Comparison of ENCODE assay signal across 8 mouse cellular contexts in the genomic region with DNA sequence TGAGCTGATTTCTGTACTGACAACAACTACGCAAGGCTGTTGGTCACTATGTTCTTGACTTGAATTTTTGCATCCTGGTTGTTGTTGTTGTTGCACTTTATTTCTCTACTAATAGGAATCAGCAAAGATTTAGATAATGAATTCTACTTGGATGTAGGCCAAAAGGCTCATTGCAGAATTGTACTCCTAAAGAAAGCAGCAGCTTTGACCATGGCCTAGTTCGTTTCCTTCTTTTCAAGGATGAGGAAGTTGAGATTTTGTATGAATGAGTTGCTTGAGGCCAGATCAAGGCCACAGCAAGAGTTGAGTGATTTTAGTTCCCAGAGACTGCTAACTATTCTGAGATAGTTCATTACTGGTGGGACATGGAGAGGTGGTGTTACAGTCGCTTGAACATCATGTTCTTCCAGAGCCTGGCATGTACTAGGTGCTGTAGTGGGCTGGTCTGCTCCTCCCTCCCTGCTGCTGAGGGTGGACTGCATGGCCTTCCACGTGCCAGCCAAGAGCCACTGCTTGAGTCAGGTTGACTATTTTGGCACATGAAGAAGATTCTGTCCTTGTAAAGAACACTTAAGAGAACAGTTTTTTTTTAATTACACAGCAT. TPM values are rescaled to one million over a fixed set of nuclear protein-coding genes. Genes with fewer than 3 reads are reported as not detected.
DNase-seq lines count a peak whose midpoint lies in the region; ATAC-seq and TF ChIP-seq lines count a peak whose summit lies in the region.

No protein-coding gene starts in this region.

- H3K4me2 ChIP-seq in forebrain, postnatal 0 days (ENCODE audit: low read depth) = peak overlapping the region; percentile 8; the same call in 1 of the 2 replicates

- H3K36me3 ChIP-seq in MEL (ENCODE audit: control insufficient read depth in 1 of 2, insufficient read depth in 2 of 2, low read length in 2 of 2) = peaks cover 4 to 29% of the 10 kb centered on the region in 2 experiments
- no peaks in the 10 kb centered on the region for H3K36me3 ChIP-seq in forebrain, postnatal 0 days (ENCODE audit: insufficient read depth)

- peaks cover 4 to 22% of the 10 kb centered on the region in 2 experiments for H3K4me1 ChIP-seq in MEL (ENCODE audit: control insufficient read depth in 1 of 2, insufficient read depth in 2 of 2, low read length in 2 of 2)
- H3K4me1 ChIP-seq in forebrain, postnatal 0 days (ENCODE audit: insufficient read depth) = peaks cover 22% of the 10 kb centered on the region

- peak overlapping the region; percentile 93 for H3K4me3 ChIP-seq in gastrocnemius, adult 2 months
- no peak overlapping the region for H3K4me3 ChIP-seq in MEL (ENCODE audit: control insufficient read depth in 1 of 2, insufficient read depth in 1 of 2, low read depth in 2 of 2, low read length in 2 of 2)
- H3K4me3 ChIP-seq in forebrain, postnatal 0 days (ENCODE audit: low read depth, low read length) = no peak overlapping the region

- peak overlapping the region; percentile 100 for H3K27ac ChIP-seq in gastrocnemius, adult 2 months
- H3K27ac ChIP-seq in MEL (ENCODE audit: control insufficient read depth, low read depth, low read length) = 0 out of 2 replicates have a peak overlapping the region, but pooled peaks have one; percentile 16
- no peak overlapping the region for H3K27ac ChIP-seq in forebrain, postnatal 0 days (ENCODE audit: low read depth, low read length)

- DNase-seq in gastrocnemius, adult 2 months = peak; percentile 67
- DNase-seq in gastrocnemius, postnatal 4 days (ENCODE audit: low spot score in 2 of 2) = no peak
- DNase-seq in MEL (ENCODE audit: low read depth, low spot score) = peak; percentile 70
- no peak for DNase-seq in forebrain, postnatal 0 days
- peak; percentile 70 to 72 for DNase-seq in kidney, adult 8-10 months
- DNase-seq in lung, postnatal 36 days = peak; percentile 70
- no peak for DNase-seq in spleen, postnatal 36 days (ENCODE audit: low spot score in 2 of 2)

- H3K9me3 ChIP-seq in MEL (replicated peaks; ENCODE audit: insufficient read depth, low read length) = no peaks in the 10 kb centered on the region
- no peaks in the 10 kb centered on the region for H3K9me3 ChIP-seq in forebrain, postnatal 0 days (ENCODE audit: low read length)

- ATAC-seq in forebrain, postnatal 0 days = no peak
- ATAC-seq in megakaryocyte progenitor cell, adult 5-6 weeks (replicated peaks; ENCODE audit: poor library complexity) = no peak

- TF ChIP-seq CTCF in gastrocnemius, adult 2 months (IDR thresholded peaks at IDR 0.05) = no peak
- TF ChIP-seq CTCF in MEL (IDR thresholded peaks at IDR 0.05 in 2 of 3, conservative IDR thresholded peaks at IDR 0.05 in 1 of 3; ENCODE audit: control insufficient read depth in 1 of 3, insufficient read depth in 1 of 3, low read depth in 2 of 3, low read length in 3 of 3, poor library complexity in 1 of 3, severe bottlenecking in 1 of 3) = no peak
- no peak for TF ChIP-seq CTCF in forebrain, postnatal 0 days (IDR thresholded peaks at IDR 0.05; ENCODE audit: low read depth)

- no peak for TF ChIP-seq POLR2A in MEL (IDR thresholded peaks at IDR 0.05; ENCODE audit: control insufficient read depth in 1 of 2, insufficient read depth in 1 of 2, low read depth in 1 of 2, low read length in 2 of 2, poor library complexity in 1 of 2)

- TF ChIP-seq EP300 in MEL (IDR thresholded peaks at IDR 0.05; ENCODE audit: low read depth in 1 of 2, low read length in 2 of 2) = no peak

- 48% methylated on average over 4 of the region's 4 CpGs for WGBS in forebrain, postnatal 0 days

- H3K79me2 ChIP-seq in MEL (ENCODE audit: control insufficient read depth, insufficient read depth, low read length, poor library complexity) = peaks cover 52% of the 10 kb centered on the region

- intact Hi-C loops in gastrocnemius, adult 2 months (cut with DNase I) = loop anchor here (5.0 kb wide), 1 partner anchor 326 kb away; no protein-coding TSS in a partner anchor

- no peak overlapping the region for H3K9ac ChIP-seq in MEL (ENCODE audit: control insufficient read depth, low read depth, low read length, poor library complexity, severe bottlenecking)
- no peak overlapping the region for H3K9ac ChIP-seq in forebrain, postnatal 0 days

- no peaks in the 10 kb centered on the region for H3K27me3 ChIP-seq in MEL (ENCODE audit: control insufficient read depth in 1 of 2, insufficient read depth in 2 of 2, low read length in 2 of 2)
- H3K27me3 ChIP-seq in forebrain, postnatal 0 days (ENCODE audit: insufficient read depth, low read length) = no peaks in the 10 kb centered on the region

- TF ChIP-seq RAD21 in MEL (IDR thresholded peaks at IDR 0.05; ENCODE audit: low read depth, low read length) = no peak

TF ChIP-seq in MEL, 35 proteins besides CTCF, POLR2A, EP300 and RAD21:
- no peak for TF ChIP-seq ETS1 (IDR thresholded peaks at IDR 0.05; ENCODE audit: low read depth, low read length)
- TF ChIP-seq MAX (IDR thresholded peaks at IDR 0.05; ENCODE audit: low read length) = no peak

RNA-seq across cellular contexts. Expression of gene Lrrc58, which starts 3.0 kb away (rescaled TPM):
- 10 to 100 TPM; 52.3 to 61.3 TPM for total RNA-seq in gastrocnemius, adult 2 months (2021)
- 10 to 100 TPM; 65.5 to 68.2 TPM for total RNA-seq in gastrocnemius, postnatal 4 days (2021)
- total RNA-seq in MEL (2012; rRNA removed) = 24.8 and 27.0 TPM in 2 replicates
- polyA plus RNA-seq in MEL (2012; ENCODE audit: insufficient read depth in 1 of 2, insufficient read length in 2 of 2, low read depth in 1 of 2, low replicate concordance in 2 of 2, missing spikeins in 1 of 2) = 10 to 100 TPM; 11.0 to 29.6 TPM
- 66.5 and 97.5 TPM in 2 replicates for total RNA-seq in forebrain, postnatal 0 days (2014; rRNA removed)
- 28.3 and 43.7 TPM in 2 replicates for polyA plus RNA-seq in forebrain, postnatal 0 days (2015; fragmentation: Nextera tagmentation; extraction: Ambion mirVana)
- 68.5 and 75.3 TPM in 2 replicates for total RNA-seq in megakaryocyte progenitor cell, adult 5-6 weeks (2015)
- 43.7 and 47.3 TPM in 2 replicates for total RNA-seq in megakaryocyte progenitor cell, adult 5-6 weeks (2017)

RNA-seq across cellular contexts. Expression of gene Gm36028, which starts 10.3 kb away (rescaled TPM):
- total RNA-seq in gastrocnemius, adult 2 months (2021) = not detected
- not detected for total RNA-seq in gastrocnemius, postnatal 4 days (2021)
- not detected in 2 replicates for total RNA-seq in MEL (2012; rRNA removed)
- not detected for polyA plus RNA-seq in MEL (2012; ENCODE audit: insufficient read depth in 1 of 2, insufficient read length in 2 of 2, low read depth in 1 of 2, low replicate concordance in 2 of 2, missing spikeins in 1 of 2)
- not detected in 2 replicates for total RNA-seq in forebrain, postnatal 0 days (2014; rRNA removed)
- polyA plus RNA-seq in forebrain, postnatal 0 days (2015; fragmentation: Nextera tagmentation; extraction: Ambion mirVana) = 0.21 and 0.28 TPM in 2 replicates
- total RNA-seq in megakaryocyte progenitor cell, adult 5-6 weeks (2015) = not detected in 2 replicates
- total RNA-seq in megakaryocyte progenitor cell, adult 5-6 weeks (2017) = 0.50 TPM in 1 of 2 replicates, not detected in the other

RNA-seq across cellular contexts. Expression of gene Gpr156, which starts 45.1 kb away (rescaled TPM):
- not detected for total RNA-seq in gastrocnemius, adult 2 months (2021)
- 1 to 10 TPM in 1 of 2 experiments, under 1 TPM in 1; 0.88 to 1.5 TPM for total RNA-seq in gastrocnemius, postnatal 4 days (2021)
- total RNA-seq in MEL (2012; rRNA removed) = not detected in 2 replicates
- not detected for polyA plus RNA-seq in MEL (2012; ENCODE audit: insufficient read depth in 1 of 2, insufficient read length in 2 of 2, low read depth in 1 of 2, low replicate concordance in 2 of 2, missing spikeins in 1 of 2)
- total RNA-seq in forebrain, postnatal 0 days (2014; rRNA removed) = 2.8 and 3.3 TPM in 2 replicates
- polyA plus RNA-seq in forebrain, postnatal 0 days (2015; fragmentation: Nextera tagmentation; extraction: Ambion mirVana) = 1.5 and 2.3 TPM in 2 replicates
- not detected in 2 replicates for total RNA-seq in megakaryocyte progenitor cell, adult 5-6 weeks (2015)
- not detected in 2 replicates for total RNA-seq in megakaryocyte progenitor cell, adult 5-6 weeks (2017)

Comparison
In these comparisons a context has a peak if more than half of its experiments do, and no peak if none do; other contexts are left out.
1. DNase-seq: peak in gastrocnemius, adult 2 months (single experiment), MEL (single experiment), kidney, adult 8-10 months (2 of 2) and lung, postnatal 36 days (single experiment); none in gastrocnemius, postnatal 4 days (0 of 2), forebrain, postnatal 0 days (single experiment) and spleen, postnatal 36 days (0 of 2).